Mouse (Mus musculus): Measurements from ENCODE around the gene Mon2. TPM values are rescaled to one million over a fixed set of nuclear protein-coding genes. Genes with fewer than 3 reads are reported as not detected.

Gene Mon2
- polyA plus RNA-seq, 1 experiment from 2014 or later: 19.7 TPM

DNA sequence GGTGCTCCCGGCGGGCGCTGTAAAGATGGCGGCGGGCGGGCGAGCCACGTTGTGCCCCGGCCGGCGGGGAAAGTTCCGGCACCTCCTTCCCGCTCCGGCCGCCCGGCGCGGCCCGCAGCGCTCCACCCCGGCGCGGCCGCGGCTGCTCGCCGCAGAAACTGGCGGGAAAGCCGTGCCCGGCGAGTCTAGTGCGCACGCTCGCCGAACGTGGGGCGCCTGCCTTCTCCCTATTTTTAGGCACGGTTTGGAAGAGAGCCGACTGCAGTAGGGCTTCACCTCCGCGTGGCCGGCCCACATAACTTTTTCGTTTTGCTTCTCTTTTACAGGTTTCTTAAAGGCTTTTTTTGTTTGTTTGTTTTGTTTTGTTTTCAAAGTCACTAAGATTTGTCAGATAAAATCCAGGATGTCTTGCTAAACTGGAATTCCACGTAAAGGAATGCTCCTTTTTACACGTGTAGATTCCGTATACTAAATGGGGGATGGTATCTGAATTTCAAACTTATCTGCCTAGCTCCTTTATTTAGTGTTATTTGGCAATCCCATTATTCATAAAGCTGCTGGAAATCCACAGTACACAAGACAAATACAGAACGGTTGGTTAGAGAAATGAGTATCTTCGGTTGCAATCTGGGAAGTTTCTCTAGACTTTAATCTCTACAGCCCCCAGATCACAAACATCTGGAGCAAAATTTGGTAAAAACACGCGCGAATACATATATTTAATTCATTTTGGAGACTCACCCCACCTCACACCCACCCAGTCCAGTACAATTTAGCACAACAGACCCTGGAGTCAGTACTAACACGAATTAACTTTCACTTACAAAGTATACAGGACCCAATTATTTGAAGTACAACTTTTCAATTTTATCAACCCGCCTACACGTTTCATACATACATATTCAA lies 89.7 kb downstream of the Mon2 start:
- 11% methylated on average over 54 of the region's 54 CpGs for whole genome bisulfite sequencing
- peaks cover 36% of the 10 kb centered on the region for H3K4me1 ChIP-seq
- H3K9me3 ChIP-seq (replicated peaks): no peaks in the 10 kb centered on the region
- H3K27me3 ChIP-seq (ENCODE audit: low read depth, poor library complexity, severe bottlenecking): no peaks in the 10 kb centered on the region
- peak; percentile 84 for DNase-seq (ENCODE audit: low spot score)
- peak overlapping the region; percentile 91 for H3K4me3 ChIP-seq
- peak overlapping the region; percentile 100 for H3K27ac ChIP-seq (replicated peaks)
- peaks cover 30% of the 10 kb centered on the region for H3K36me3 ChIP-seq

- no peaks in the 10 kb centered on the region for H3K27me3 ChIP-seq (ENCODE audit: low read depth, poor library complexity, severe bottlenecking)
- WGBS: 1% methylated on average over 78 of the region's 115 CpGs
- peak; percentile 91 for DNase-seq (ENCODE audit: low spot score)
- H3K27ac ChIP-seq (replicated peaks): peak overlapping the region; percentile 100
- H3K4me1 ChIP-seq: peaks cover 36% of the 10 kb centered on the region
- no peaks in the 10 kb centered on the region; the same call in 1 of the 2 replicates for H3K9me3 ChIP-seq (replicated peaks)
- peak overlapping the region; percentile 91 for H3K4me3 ChIP-seq
- H3K36me3 ChIP-seq: peaks cover 31% of the 10 kb centered on the region
Measured at GRCm38 (mm10) chr10:122985515-122986319, 90.6 kb downstream of the Mon2 start.

- DNase-seq (ENCODE audit: low spot score): no peak
- Histone ChIP-seq H3K4me1 (peaks cover 36% of the 10 kb centered on the region), H3K9me3 (replicated peaks) (no peaks in the 10 kb centered on the region; the same call in 1 of the 2 replicates), H3K27me3 (ENCODE audit: low read depth, poor library complexity, severe bottlenecking) (no peaks in the 10 kb centered on the region), H3K27ac (replicated peaks) (peak overlapping the region; percentile 100), H3K36me3 (peaks cover 33% of the 10 kb centered on the region), H3K4me3 (peak overlapping the region; percentile 91)
- under 1% methylated on average over 37 of the region's 37 CpGs for WGBS
Measured at GRCm38 (mm10) chr10:122985252-122985514, 91.1 kb downstream of the Mon2 start.

DNA sequence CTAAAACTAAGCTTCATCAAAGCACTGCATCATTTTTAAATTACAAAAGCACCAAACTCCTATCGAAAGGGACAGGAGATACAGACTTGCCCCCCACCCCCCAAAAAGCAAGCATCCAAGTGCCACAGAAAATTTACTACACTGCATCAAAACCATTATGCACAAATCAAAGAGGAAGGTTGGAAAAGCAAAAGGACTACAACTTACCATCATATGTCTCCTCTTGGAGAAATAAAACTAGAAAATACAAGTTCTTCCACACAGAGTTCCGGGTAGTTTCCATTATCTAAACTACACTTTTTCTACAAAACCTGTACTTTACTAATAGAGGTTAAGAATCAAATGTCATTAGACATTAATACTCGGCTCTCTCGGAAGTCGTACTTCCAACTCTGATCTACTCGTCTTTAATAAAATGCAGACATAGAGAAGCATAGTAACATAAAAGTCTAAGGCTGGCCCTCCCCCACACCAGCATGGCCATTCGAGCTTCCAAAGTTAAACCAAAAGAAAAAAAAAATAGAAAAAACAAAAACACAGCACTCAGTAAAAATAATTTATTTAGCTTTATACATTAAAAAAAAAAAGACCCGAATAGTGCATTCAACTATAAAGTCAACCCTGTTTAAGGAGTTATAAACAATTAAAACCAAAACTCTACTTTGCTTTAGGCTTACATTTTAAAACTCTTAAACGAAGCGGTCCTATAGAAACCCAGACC lies 91.6 kb downstream of the Mon2 start:
- no peaks in the 10 kb centered on the region for H3K27me3 ChIP-seq (ENCODE audit: low read depth, poor library complexity, severe bottlenecking)

GRCm38 (mm10) chr10:122983579-122984530 lies 92.5 kb downstream of the Mon2 start:
- peaks cover 36% of the 10 kb centered on the region for H3K4me1 ChIP-seq
- peak overlapping the region; percentile 91 for H3K4me3 ChIP-seq
- H3K36me3 ChIP-seq: peaks cover 44% of the 10 kb centered on the region
- 59% methylated on average over 10 of the region's 10 CpGs for WGBS
- H3K27me3 ChIP-seq (ENCODE audit: low read depth, poor library complexity, severe bottlenecking): no peaks in the 10 kb centered on the region
- peak overlapping the region; percentile 100 for H3K27ac ChIP-seq (replicated peaks)
- H3K9me3 ChIP-seq (replicated peaks): no peaks in the 10 kb centered on the region; the same call in 1 of the 2 replicates
- no peak for DNase-seq (ENCODE audit: low spot score)

More for the DNA sequence above, 91.6 kb downstream of the Mon2 start:
- Histone ChIP-seq H3K36me3 (peaks cover 38% of the 10 kb centered on the region), H3K4me1 (peaks cover 36% of the 10 kb centered on the region), H3K27ac (replicated peaks) (peak overlapping the region; percentile 100), H3K4me3 (peak overlapping the region; percentile 91), H3K9me3 (replicated peaks) (no peaks in the 10 kb centered on the region; the same call in 1 of the 2 replicates)
- 8% methylated on average over 10 of the region's 10 CpGs for WGBS
- DNase-seq (ENCODE audit: low spot score): no peak

- H3K27me3 ChIP-seq (ENCODE audit: low read depth, poor library complexity, severe bottlenecking): no peaks in the 10 kb centered on the region
- no peak overlapping the region for H3K27ac ChIP-seq (replicated peaks)
- H3K36me3 ChIP-seq: peaks cover 47% of the 10 kb centered on the region
- DNase-seq (ENCODE audit: low spot score): no peak
- WGBS: 92% methylated on average over 11 of the region's 11 CpGs
- H3K9me3 ChIP-seq (replicated peaks): no peaks in the 10 kb centered on the region; the same call in 1 of the 2 replicates
- H3K4me3 ChIP-seq: peak overlapping the region; percentile 91
- peaks cover 36% of the 10 kb centered on the region for H3K4me1 ChIP-seq
Measured at GRCm38 (mm10) chr10:122982909-122983578, 93.3 kb downstream of the Mon2 start.

GRCm38 (mm10) chr10:122980123-122980522 lies 96.2 kb downstream of the Mon2 start:
- H3K4me3 ChIP-seq: no peak overlapping the region
- peaks cover 22% of the 10 kb centered on the region for H3K4me1 ChIP-seq
- H3K36me3 ChIP-seq: peaks cover 47% of the 10 kb centered on the region
- no peaks in the 10 kb centered on the region for H3K27me3 ChIP-seq (ENCODE audit: low read depth, poor library complexity, severe bottlenecking)
- no peaks in the 10 kb centered on the region; the same call in 1 of the 2 replicates for H3K9me3 ChIP-seq (replicated peaks)
- 95% methylated on average over 12 of the region's 12 CpGs for WGBS
- H3K27ac ChIP-seq (replicated peaks): no peak overlapping the region
- no peak for DNase-seq (ENCODE audit: low spot score)

DNA sequence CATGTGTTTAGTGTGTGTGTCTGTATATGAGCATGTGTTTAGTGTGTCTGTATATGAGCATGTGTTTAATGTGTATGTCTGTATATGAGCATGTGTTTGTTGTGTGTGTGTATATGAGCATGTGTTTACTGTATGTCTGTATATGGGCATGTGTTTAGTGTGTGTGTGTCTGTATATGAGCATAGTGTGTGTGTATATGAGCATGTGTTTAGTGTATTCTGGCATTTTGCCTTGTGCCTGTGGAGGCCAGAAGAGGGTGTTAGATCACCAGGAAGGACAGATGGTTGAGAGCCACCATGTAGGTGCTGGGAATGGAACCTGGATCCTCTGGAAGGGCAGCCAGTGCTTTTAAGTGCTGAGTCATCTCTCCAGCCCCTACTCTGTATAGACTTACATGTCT lies 96.9 kb downstream of the Mon2 start:
- Histone ChIP-seq H3K4me3 (no peak overlapping the region), H3K27me3 (ENCODE audit: low read depth, poor library complexity, severe bottlenecking) (no peaks in the 10 kb centered on the region), H3K27ac (replicated peaks) (no peak overlapping the region), H3K9me3 (replicated peaks) (no peaks in the 10 kb centered on the region; the same call in 1 of the 2 replicates), H3K36me3 (peaks cover 47% of the 10 kb centered on the region), H3K4me1 (peaks cover 21% of the 10 kb centered on the region)
- no peak for DNase-seq (ENCODE audit: low spot score)

DNA sequence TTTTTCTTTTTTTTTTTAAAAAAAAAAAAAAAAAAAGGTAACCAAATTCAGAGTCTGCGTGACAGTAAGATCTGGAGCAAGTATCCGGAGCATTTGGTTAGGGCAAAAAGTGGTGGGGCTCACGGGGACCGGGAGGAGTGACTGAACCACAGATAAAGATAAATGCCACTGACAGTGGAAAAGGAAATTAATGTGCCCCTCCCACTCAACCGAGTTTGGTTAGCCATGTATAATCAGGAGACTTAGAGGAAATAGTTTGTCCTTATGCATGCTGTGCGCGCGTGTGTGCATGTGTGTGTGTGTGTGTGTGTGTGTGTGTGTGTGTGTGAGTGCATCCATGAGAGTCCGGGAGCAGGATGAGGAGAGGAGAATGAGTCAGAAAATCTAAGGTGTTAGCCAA lies 100.3 kb downstream of the Mon2 start:
- H3K4me3 ChIP-seq: no peak overlapping the region
- 91% methylated on average over 9 of the region's 9 CpGs for WGBS
- peaks cover 23% of the 10 kb centered on the region for H3K36me3 ChIP-seq
- no peak overlapping the region for H3K27ac ChIP-seq (replicated peaks)
- H3K9me3 ChIP-seq (replicated peaks): no peaks in the 10 kb centered on the region; the same call in 1 of the 2 replicates
- no peak for DNase-seq (ENCODE audit: low spot score)
- H3K4me1 ChIP-seq: peaks cover 5% of the 10 kb centered on the region; the same call in 1 of the 2 replicates
- no peaks in the 10 kb centered on the region for H3K27me3 ChIP-seq (ENCODE audit: low read depth, poor library complexity, severe bottlenecking)

DNA sequence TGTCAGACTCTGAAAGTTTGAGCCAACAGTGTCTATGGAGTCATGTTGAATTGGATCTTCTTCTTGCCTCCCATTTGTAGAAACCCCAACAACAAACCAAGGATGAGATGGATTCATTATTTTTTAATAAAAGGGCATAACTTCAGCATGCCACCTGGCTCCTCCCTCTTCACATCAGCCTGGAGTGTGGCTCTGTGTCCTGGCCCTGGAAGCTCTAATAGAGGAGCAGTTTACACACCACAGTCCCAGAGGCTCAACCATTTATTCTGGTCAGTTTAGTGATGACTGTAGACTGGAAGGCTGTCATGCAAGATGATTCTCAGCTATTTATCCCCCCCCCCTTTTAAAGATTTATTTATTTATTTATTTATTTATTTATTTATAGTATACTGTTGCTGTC lies 103.1 kb downstream of the Mon2 start:
- Histone ChIP-seq H3K27me3 (ENCODE audit: low read depth, poor library complexity, severe bottlenecking) (no peaks in the 10 kb centered on the region), H3K4me3 (no peak overlapping the region), H3K36me3 (no peaks in the 10 kb centered on the region), H3K27ac (replicated peaks) (no peak overlapping the region), H3K4me1 (peaks cover 5% of the 10 kb centered on the region; the same call in 1 of the 2 replicates), H3K9me3 (replicated peaks) (no peaks in the 10 kb centered on the region)
- no peak for DNase-seq (ENCODE audit: low spot score)

DNA sequence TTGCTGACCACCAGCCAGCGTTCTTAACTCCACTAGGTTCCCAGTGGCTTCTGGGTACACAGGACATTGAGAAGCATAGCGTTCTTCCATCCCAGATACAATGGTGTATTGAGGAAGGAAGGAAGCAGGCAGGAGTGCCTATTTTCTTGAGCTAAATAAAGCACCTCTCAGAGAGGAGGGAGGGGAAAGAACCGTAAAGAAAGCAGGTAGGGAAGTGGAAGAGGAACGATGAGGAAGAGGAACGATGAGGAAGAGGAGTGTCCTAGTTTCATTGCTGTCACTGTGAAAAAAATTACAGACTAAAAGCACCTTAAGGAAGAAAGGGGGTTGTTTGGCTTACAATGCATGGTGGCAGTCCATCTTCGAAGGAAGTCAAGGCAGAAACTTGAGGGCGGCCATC lies 106.1 kb downstream of the Mon2 start:
- Histone ChIP-seq H3K9me3 (replicated peaks) (no peaks in the 10 kb centered on the region), H3K27me3 (ENCODE audit: low read depth, poor library complexity, severe bottlenecking) (no peaks in the 10 kb centered on the region), H3K36me3 (no peaks in the 10 kb centered on the region), H3K4me1 (no peaks in the 10 kb centered on the region), H3K4me3 (no peak overlapping the region), H3K27ac (replicated peaks) (no peak overlapping the region)
- WGBS: 90% methylated on average over 7 of the region's 7 CpGs
- DNase-seq (ENCODE audit: low spot score): no peak
